Mouse (Mus musculus): Measurements from ENCODE around the gene Isy1.

DNA sequence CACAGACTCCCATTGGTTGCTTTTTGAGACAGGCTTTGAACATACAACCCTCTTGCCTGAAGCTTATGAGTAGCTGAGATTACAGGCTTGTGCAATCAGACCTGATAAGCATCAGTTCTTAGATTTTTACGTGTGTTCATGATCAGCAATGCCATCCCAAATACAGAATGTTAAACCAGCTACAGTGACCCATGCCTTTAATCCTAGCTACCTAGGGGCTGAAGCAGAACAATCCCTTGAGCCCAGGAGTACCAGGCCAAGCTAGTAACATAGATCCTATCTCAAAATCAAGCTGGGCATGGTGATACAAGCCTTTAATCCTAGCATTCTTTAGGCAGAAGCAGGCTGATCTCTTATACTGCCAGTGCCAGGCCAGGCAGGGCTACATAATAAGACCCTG is 34.6 kb downstream of the Isy1 start:
- no peak for TF ChIP-seq POLR2A (IDR thresholded peaks at IDR 0.05; ENCODE audit: insufficient read length, low read depth)
- TF ChIP-seq E2F4 (IDR thresholded peaks at IDR 0.05; ENCODE audit: insufficient read depth): no peak
- no peak for TF ChIP-seq MAX (IDR thresholded peaks at IDR 0.05; ENCODE audit: low read depth)
- TF ChIP-seq CEBPB (IDR thresholded peaks at IDR 0.05; ENCODE audit: insufficient read depth, poor library complexity, severe bottlenecking): no peak
- no peak for TF ChIP-seq USF1 (IDR thresholded peaks at IDR 0.05; ENCODE audit: low read depth)
- TF ChIP-seq REST (IDR thresholded peaks at IDR 0.05; ENCODE audit: insufficient read depth, insufficient read length): no peak
- no peak for TF ChIP-seq TCF3 (IDR thresholded peaks at IDR 0.05; ENCODE audit: insufficient read length, low read depth)
- TF ChIP-seq MYOD1 (IDR thresholded peaks at IDR 0.05; ENCODE audit: control insufficient read depth in 1 of 3, insufficient read length in 2 of 3, low read depth in 2 of 3): no peak
- TF ChIP-seq POLR2AphosphoS2 (IDR thresholded peaks at IDR 0.05; ENCODE audit: insufficient read length, low read depth): no peak
